Mouse (Mus musculus): ENCODE measurements around the gene Zfhx3.

DNA sequence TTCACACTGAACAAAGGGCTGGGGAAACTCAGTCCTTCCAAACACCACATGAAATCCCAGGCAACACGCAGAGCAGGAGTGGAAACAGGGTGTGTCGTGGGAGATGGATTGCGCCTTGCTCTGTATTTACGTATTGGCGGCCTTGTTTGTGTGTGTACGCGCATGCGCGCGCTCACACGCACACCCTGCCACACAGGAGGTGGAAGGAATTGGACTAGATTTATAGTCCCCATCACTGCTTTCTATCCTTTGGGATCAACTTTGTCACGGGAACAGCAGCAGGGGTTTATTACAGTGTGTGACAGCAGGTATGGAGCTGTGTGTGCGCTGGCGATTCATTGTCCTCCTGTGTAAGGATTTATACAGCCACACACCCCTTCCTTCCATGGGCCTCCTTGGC is 228.4 kb downstream of the Zfhx3 start:
- no peak for TF ChIP-seq CTCF (IDR thresholded peaks at IDR 0.05 in 2 of 3, conservative IDR thresholded peaks at IDR 0.05 in 1 of 3; ENCODE audit: control insufficient read depth in 1 of 3, insufficient read depth in 1 of 3, low read depth in 2 of 3, low read length in 3 of 3, poor library complexity in 1 of 3, severe bottlenecking in 1 of 3)
- TF ChIP-seq EP300 (IDR thresholded peaks at IDR 0.05; ENCODE audit: low read depth in 1 of 2, low read length in 2 of 2), result no peak
- no peak for TF ChIP-seq GATA1 (IDR thresholded peaks at IDR 0.05; ENCODE audit: low read depth, low read length)
- no peak for TF ChIP-seq POLR2A (IDR thresholded peaks at IDR 0.05; ENCODE audit: control insufficient read depth in 1 of 2, insufficient read depth in 1 of 2, low read depth in 1 of 2, low read length in 2 of 2, poor library complexity in 1 of 2)
- TF ChIP-seq ZC3H11A (IDR thresholded peaks at IDR 0.05; ENCODE audit: low read depth, low read length), result no peak
- no peak for TF ChIP-seq KAT2A (conservative IDR thresholded peaks at IDR 0.05; ENCODE audit: low read depth, low read length)
- no peak for TF ChIP-seq MAZ (IDR thresholded peaks at IDR 0.05; ENCODE audit: low read depth, low read length)
- no peak for TF ChIP-seq USF2 (IDR thresholded peaks at IDR 0.05; ENCODE audit: borderline replicate concordance in 1 of 2, insufficient read depth in 1 of 2, low read depth in 1 of 2, low read length in 2 of 2)
- no peak for TF ChIP-seq POLR2AphosphoS2 (IDR thresholded peaks at IDR 0.05; ENCODE audit: low read length)
- no peak for TF ChIP-seq HCFC1 (IDR thresholded peaks at IDR 0.05; ENCODE audit: low read depth, low read length)
- TF ChIP-seq MAX (IDR thresholded peaks at IDR 0.05; ENCODE audit: low read length), result no peak

Data from MEL (cell line).